Mouse (Mus musculus) cerebellum, adult 2 months (tissue): ENCODE measurements at regions not wholly inside any gene's neighbourhood (a gene's known extent, or its start where the extent isn't known, plus 50 kb on each side); places are given as distances from the start of the nearest gene placed in this dataset.

ENCODE experiments used
- CTCF ChIP-seq: fragments of 200-500 bp; IDR thresholded peaks from 2 replicates; pipeline ENCODE4 v1.5.1; 2011; ENCODE audit warnings: low read depth, mild to moderate bottlenecking, control low read depth, low read length, moderate library complexity, borderline replicate concordance; ENCODE audit not compliant: insufficient read depth
- POLR2A ChIP-seq: fragments of 200-500 bp; IDR thresholded peaks from 2 replicates; pipeline ENCODE4 v1.6.1; 2011; ENCODE audit warnings: low read length, control low read depth, borderline replicate concordance; ENCODE audit not compliant: insufficient read depth

DNA sequence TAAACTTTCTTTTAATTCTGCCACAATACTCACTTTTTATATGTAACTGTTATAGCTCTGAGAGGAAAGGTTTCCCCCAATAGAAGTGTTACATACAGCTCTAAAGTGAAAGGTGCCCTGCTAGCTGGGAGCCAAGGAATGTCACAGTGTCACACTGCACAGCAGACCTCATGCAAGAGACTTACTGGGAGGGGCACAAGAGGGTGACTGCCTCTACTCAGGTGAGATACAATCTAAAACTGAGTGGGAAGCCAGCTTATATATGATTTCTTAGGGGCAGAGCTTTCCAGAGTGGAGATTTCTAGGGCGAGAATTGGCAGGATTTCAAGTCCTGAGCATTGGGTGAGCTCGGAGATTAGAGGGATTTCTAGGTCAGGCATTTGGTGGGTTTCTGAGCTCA lies 99.1 kb downstream of the Gpr65 start:
- no peak for TF ChIP-seq CTCF
- no peak for TF ChIP-seq POLR2A
